Mouse (Mus musculus) stomach, embryonic 14.5 days (tissue): ENCODE measurements around the gene Catsper3. TPM values are rescaled to one million over a fixed set of nuclear protein-coding genes. Genes with fewer than 3 reads are reported as not detected.

Source experiments
- ATAC-seq: fragments of 200-750 bp; cut with Nextera tagmentation; 2 replicates; pipeline ENCODE4 v1.8.0; 2017; ENCODE audit warnings: low read depth, moderate TSS enrichment; ENCODE audit not compliant: insufficient number of reproducible peaks, insufficient read depth, low FRiP score
- H3K27ac ChIP-seq: fragments of 300-500 bp; sonication (generic); 2 replicates; pipeline ENCODE4 v1.5.1; 2014; ENCODE audit warnings: mild to moderate bottlenecking, low read length, moderate library complexity, mixed read lengths
- H3K27me3 ChIP-seq: fragments of 300-500 bp; sonication (generic); 2 replicates; pipeline ENCODE4 v1.6.1; 2014; ENCODE audit warnings: low read length, control low read depth, mixed read lengths; ENCODE audit not compliant: control insufficient read depth, insufficient read depth
- H3K36me3 ChIP-seq: fragments of 300-500 bp; sonication (generic); 2 replicates; pipeline ENCODE4 v1.6.1; 2014; ENCODE audit warnings: mild to moderate bottlenecking, control low read depth, low read length, moderate library complexity, mixed read lengths; ENCODE audit not compliant: control insufficient read depth, insufficient read depth
- H3K4me1 ChIP-seq: fragments of 300-500 bp; sonication (generic); 2 replicates; pipeline ENCODE4 v1.6.1; 2014; ENCODE audit warnings: low read length, control low read depth, mixed read lengths; ENCODE audit not compliant: control insufficient read depth, insufficient read depth
- H3K4me2 ChIP-seq: fragments of 300-500 bp; sonication (generic); replicated peaks from 2 replicates; pipeline ENCODE4 v1.6.1; 2014; ENCODE audit warnings: low read depth, low read length, control low read depth
- H3K4me3 ChIP-seq: fragments of 300-500 bp; sonication (generic); 2 replicates; pipeline ENCODE4 v1.5.1; 2014; ENCODE audit warnings: low read depth, low read length, control low read depth
- H3K9ac ChIP-seq: fragments of 300-500 bp; sonication (generic); replicated peaks from 2 replicates; pipeline ENCODE4 v1.6.1; 2014; ENCODE audit warnings: low read depth, mild to moderate bottlenecking, control low read depth, low read length, moderate library complexity, mixed read lengths
- H3K9me3 ChIP-seq: fragments of 300-500 bp; sonication (generic); 2 replicates; pipeline ENCODE4 v1.6.1; 2016; ENCODE audit warnings: low read depth, low read length, control low read depth; ENCODE audit not compliant: control insufficient read depth
- WGBS: fragments of 180-500 bp; shearing (Covaris S2); extraction: QIAGEN DNeasy Blood & Tissue Kit; methylation state at CpG from one replicate; pipeline ENCODE4 v1.1.7; 2014; 5-methylcytosine and 5-hydroxymethylcytosine counted together
- polyA plus RNA-seq: library from polyadenylated mRNA; unstranded; fragments of >200 nt; fragmentation: Nextera tagmentation; extraction: Ambion mirVana; gene quantifications from 2 replicates; pipeline ENCODE4 v1.2.1, GENCODE M21; 2014

The Catsper3 gene
- polyA plus RNA-seq, 1 experiment from 2014 or later: 0.43 TPM

DNA sequence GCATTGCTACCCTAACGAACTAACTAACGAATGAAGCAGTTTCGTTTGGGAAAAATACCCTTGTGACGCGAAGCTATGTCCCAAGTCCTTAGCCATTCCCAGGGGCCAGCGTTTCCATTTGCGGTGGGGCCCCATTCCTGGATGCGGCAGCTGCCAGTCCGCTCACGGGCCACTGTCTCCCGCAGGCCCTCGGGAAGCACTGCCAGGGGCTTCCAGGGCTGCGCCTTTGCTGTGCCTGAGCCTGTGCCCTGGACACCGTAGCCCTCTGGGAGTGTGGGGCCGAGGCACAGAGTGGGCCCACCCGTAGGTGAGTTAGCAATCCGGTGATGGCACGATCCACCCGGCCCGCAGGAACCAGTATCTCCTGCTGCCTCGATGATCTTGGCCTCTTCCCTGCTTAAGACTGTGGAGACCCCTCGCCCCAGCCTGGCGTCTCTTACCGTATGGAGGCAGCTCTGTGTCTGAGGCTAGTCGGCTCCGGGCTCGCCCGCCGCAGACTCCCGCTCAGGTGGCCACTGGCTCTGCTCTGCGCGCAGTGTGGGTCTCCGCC, 51.3 kb downstream of the Catsper3 start:
- H3K9ac ChIP-seq: peak overlapping the region; percentile 93
- peak overlapping the region; percentile 86 for H3K27ac ChIP-seq
- H3K4me2 ChIP-seq: peak overlapping the region; percentile 54
- H3K4me3 ChIP-seq: peak overlapping the region; percentile 77
- 2% methylated on average over 28 of the region's 33 CpGs for WGBS
- H3K36me3 ChIP-seq: 0 out of 2 replicates have a peak, but pooled peaks cover 2% of the 10 kb centered on the region
- no peaks in the 10 kb centered on the region for H3K9me3 ChIP-seq
- no peak for ATAC-seq
- peaks cover 22% of the 10 kb centered on the region; the same call in 1 of the 2 replicates for H3K27me3 ChIP-seq
- peaks cover 7% of the 10 kb centered on the region; the same call in 1 of the 2 replicates for H3K4me1 ChIP-seq

DNA sequence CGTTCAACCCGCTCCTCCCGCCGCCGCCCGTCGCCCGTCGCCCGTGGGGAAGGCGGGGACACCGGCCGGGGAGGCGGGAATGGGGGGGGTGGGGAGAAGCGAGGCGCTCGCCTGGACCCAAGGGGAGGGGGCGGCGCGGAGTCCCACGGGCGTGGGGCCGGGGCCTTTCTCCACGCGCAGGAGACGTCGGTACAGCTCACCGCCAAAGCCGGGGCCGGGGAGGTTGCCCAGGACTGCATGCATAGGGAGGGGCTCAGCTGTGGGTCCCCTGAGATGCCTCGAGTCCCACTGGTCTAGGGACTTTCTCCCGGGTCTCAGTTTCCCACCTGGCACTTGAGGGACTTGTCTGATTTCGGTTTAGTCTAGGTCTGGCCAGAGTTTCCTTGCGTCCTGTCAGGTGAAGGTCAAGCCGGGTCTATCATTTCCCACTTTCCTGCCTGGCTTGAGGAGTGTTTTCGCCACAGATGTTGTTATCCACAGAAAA, 51.8 kb downstream of the Catsper3 start, which contains the start of gene Pitx1:
Gene Pitx1, minus strand, starts transcription at position 51 of the 484 bp plus-strand sequence.
- Histone ChIP-seq H3K4me2 (peak within 1 kb of the TSS; percentile 54), H3K9ac (peak within 1 kb of the TSS; percentile 93), H3K27ac (peak within 1 kb of the TSS; percentile 86), H3K9me3 (no peaks in the 10 kb centered on the region), H3K27me3 (peaks cover 22% of the 10 kb centered on the region; the same call in 1 of the 2 replicates), H3K4me1 (peaks cover 12% of the 10 kb centered on the region; the same call in 1 of the 2 replicates), H3K4me3 (peak within 1 kb of the TSS; percentile 77), H3K36me3 (no peaks in the 10 kb centered on the region)
- ATAC-seq: no peak
- WGBS: 4% methylated on average over 35 of the region's 36 CpGs

DNA sequence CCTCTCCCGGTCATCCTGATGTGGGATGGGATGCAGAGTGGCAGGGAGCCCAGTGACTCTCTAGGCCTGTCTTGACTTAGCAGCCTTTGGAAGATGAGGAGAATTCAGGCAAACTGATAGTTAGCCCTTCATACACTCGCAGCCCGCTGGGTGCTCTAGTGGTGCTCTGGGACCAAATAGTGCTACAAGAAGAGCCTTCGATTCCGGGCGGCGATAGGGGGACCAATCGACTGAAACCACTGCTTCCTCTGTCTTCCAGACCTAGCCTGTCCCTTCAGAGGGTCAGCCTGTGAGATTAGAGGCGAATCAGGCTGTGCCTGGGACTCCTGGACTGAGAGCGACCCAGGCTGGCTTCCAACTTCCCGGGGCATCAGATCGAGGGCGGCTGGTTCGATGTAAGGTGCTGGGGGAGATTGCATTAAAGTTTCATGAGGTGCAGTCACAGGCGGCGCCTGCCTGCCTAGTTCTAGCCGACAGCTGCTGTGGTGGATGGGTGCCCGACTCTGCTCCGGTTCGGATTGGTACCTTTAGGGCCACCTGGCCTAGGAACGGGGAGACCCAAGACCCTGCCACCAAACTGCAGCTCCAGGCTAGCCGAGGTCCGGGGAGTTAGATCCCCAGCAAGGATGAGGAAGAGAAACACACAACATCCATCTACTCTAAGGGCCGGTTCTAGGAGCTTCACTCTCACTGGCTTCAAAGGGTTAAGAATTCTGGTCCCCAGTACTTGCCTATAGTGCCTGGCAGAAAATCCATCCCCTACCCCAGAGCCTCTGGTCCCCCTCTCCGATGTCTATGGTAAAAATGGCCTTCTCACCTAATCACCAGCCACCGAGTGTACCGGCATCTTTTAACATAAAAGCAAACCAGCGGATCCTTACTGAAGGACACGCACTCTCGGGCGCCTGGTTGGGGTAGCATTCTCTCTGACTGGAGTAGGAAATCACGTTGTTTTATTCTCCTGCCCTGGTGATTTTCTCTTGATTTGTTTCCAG, 52.7 kb downstream of the Catsper3 start:
- Histone ChIP-seq H3K9ac (peak overlapping the region; percentile 93), H3K4me3 (peak overlapping the region; percentile 77), H3K4me2 (peak overlapping the region; percentile 54), H3K36me3 (no peaks in the 10 kb centered on the region), H3K27ac (peak overlapping the region; percentile 86), H3K27me3 (peaks cover 20% of the 10 kb centered on the region; the same call in 1 of the 2 replicates), H3K9me3 (no peaks in the 10 kb centered on the region), H3K4me1 (peaks cover 9% of the 10 kb centered on the region; the same call in 1 of the 2 replicates)
- 14% methylated on average over 32 of the region's 32 CpGs for WGBS
- no peak for ATAC-seq

DNA sequence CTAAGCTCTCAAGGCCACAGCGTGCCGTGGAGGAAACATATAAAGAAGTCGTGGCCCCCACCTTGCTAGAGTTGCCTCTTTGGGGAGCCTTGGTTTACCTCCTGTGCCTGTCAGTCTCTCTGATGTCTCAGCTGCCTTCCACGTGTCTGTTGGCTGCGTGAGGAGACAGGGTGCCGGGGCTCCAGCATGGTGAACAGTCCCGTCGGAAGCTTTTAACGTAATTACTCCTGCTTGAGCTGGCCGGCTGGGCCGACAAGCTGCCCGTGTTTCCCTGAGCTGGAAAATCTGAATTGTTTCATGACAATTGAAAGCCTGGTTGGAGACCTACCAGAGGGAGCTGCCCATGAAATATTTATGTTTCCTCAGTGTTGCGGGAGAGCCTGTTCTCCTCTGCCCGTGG, 55.9 kb downstream of the Catsper3 start:
- Histone ChIP-seq H3K4me1 (peaks cover 9% of the 10 kb centered on the region; the same call in 1 of the 2 replicates), H3K9me3 (no peaks in the 10 kb centered on the region; the same call in 1 of the 2 replicates), H3K27me3 (0 out of 2 replicates have a peak, but pooled peaks cover 8% of the 10 kb centered on the region), H3K4me2 (no peak overlapping the region), H3K9ac (no peak overlapping the region), H3K4me3 (no peak overlapping the region), H3K36me3 (no peaks in the 10 kb centered on the region), H3K27ac (peak overlapping the region; percentile 48; the same call in 1 of the 2 replicates)
- ATAC-seq: no peak
- 49% methylated on average over 14 of the region's 14 CpGs for WGBS

DNA sequence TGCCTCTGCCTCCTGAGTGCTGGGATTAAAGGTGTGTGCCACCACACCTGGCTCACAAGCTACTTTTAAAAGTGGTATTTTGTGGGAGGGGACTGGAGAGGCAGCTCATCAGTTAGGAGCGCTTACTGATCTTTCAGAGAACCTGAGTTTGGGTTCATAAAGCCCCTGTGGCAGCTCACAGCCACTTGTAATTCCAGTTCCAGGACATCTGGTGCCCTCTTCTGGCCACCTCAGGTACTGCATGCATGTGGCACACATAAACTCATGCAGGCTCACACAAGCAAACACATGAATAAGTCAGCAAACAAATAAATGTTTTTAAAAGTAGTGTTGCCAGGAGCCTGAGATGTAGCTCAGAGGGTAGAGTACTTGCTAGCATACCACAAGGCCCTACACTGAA, 59.3 kb downstream of the Catsper3 start:
- 96% methylated on average over 1 of the region's 1 CpGs for WGBS
- Histone ChIP-seq H3K9ac (no peak overlapping the region), H3K36me3 (no peaks in the 10 kb centered on the region), H3K4me2 (no peak overlapping the region), H3K27ac (no peak overlapping the region), H3K27me3 (no peaks in the 10 kb centered on the region), H3K4me1 (peaks cover 31% of the 10 kb centered on the region), H3K4me3 (no peak overlapping the region), H3K9me3 (no peaks in the 10 kb centered on the region; the same call in 1 of the 2 replicates)
- ATAC-seq: no peak

DNA sequence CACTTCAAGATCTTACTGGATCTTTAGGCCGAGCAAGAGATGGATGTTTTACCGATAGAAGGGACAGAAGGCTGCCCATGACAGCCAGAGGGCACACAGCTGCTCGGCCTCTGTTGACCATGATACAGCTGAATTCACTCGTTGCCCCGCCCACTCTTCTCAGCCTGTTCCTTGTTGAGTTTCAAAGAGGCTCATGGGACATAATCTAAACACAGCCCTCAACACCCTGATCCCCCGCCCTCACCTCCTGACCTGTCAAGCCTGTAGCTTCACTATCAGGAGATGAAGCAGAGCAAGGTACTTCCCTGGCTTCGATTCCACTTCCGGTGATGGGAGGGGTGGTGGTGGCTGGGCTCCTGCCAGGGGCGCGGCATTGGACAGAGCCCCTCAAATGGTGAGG, 63.4 kb downstream of the Catsper3 start:
- 0 out of 2 replicates have a peak, but pooled peaks have one; percentile 34 for ATAC-seq
- Histone ChIP-seq H3K9ac (no peak overlapping the region), H3K9me3 (no peaks in the 10 kb centered on the region; the same call in 1 of the 2 replicates), H3K36me3 (no peaks in the 10 kb centered on the region), H3K4me2 (peak overlapping the region; percentile 3), H3K4me1 (peaks cover 34% of the 10 kb centered on the region), H3K4me3 (no peak overlapping the region), H3K27me3 (no peaks in the 10 kb centered on the region), H3K27ac (peak overlapping the region; percentile 84)
- 10% methylated on average over 10 of the region's 10 CpGs for WGBS

DNA sequence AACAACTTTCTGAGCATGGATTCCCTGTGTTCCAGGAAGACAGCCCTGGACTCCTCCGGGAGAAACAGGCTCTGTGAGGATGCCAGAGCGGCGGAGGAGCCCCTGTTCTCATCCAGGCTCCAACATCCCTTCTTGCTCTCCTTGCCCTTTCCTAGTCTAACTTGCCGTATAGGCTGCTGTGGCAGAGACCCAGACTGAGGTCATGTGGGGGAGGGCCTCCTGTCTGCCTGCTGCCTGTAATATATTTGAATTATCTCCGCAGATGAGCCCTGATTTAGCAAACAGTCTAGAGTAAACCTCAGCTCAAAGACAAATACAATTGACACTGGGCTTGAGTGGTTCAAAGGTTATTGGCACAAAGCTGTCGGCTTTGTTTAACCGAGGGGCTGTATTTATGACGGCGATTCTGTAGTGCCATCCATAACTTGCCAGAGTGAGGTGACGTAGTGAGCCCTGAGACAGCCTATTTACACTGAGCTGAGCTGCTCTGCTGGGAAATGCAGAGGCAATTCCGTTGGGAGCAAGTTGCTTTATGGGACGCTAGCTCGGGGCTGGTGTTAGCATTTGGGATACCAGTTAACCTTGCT, 64.3 kb downstream of the Catsper3 start:
- ATAC-seq: peak; percentile 59; the same call in 1 of the 2 replicates
- WGBS: 14% methylated on average over 13 of the region's 13 CpGs
- no peak overlapping the region for H3K9ac ChIP-seq

DNA sequence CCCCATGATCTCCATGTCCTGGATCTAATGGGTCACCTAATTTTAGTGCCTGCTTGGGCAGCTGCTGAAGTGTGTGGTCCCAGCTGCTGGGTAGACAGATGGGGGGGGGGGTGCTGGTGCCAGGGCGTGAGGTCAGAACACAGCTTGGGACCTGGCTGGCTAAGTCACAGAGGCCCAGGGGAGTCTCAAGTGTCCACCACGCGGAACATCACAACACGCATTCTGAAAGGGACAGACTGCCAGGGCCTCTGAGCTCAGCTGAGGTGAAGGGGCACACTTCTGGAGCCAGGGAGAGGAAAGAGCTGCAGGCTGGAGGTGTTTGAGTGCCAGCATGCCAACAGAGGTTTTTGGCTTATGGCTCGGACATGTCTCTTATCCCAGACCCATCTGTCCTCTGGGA, 66.4 kb downstream of the Catsper3 start:
- no peak overlapping the region for H3K27ac ChIP-seq
- H3K27me3 ChIP-seq: no peaks in the 10 kb centered on the region
- H3K4me1 ChIP-seq: peaks cover 36% of the 10 kb centered on the region
- H3K36me3 ChIP-seq: no peaks in the 10 kb centered on the region
- H3K9ac ChIP-seq: no peak overlapping the region
- H3K4me3 ChIP-seq: no peak overlapping the region
- WGBS: 78% methylated on average over 5 of the region's 5 CpGs
- no peaks in the 10 kb centered on the region for H3K9me3 ChIP-seq
- ATAC-seq: no peak
- no peak overlapping the region for H3K4me2 ChIP-seq

More for the DNA sequence above, 64.3 kb downstream of the Catsper3 start:
- no peak overlapping the region for H3K4me2 ChIP-seq
- H3K36me3 ChIP-seq: no peaks in the 10 kb centered on the region
- no peak overlapping the region for H3K4me3 ChIP-seq
- peak overlapping the region; percentile 84 for H3K27ac ChIP-seq
- no peaks in the 10 kb centered on the region for H3K27me3 ChIP-seq
- peaks cover 34% of the 10 kb centered on the region for H3K4me1 ChIP-seq
- H3K9me3 ChIP-seq: no peaks in the 10 kb centered on the region; the same call in 1 of the 2 replicates
